Mouse (Mus musculus) erythroblast, embryonic 14.5 days (primary cell): ENCODE measurements at regions not wholly inside any gene's neighbourhood (a gene's known extent, or its start where the extent isn't known, plus 50 kb on each side); places are given as distances from the start of the nearest gene placed in this dataset.
A peak's percentile ranks its signal among the peaks of the same experiment; 100 is the strongest.
"Not testable (repeated sequence)": the region's sequence is repeated elsewhere in the genome, so short reads cannot be mapped to it uniquely, and the experiment has no call there.

ENCODE experiments used
- H3K27me3 ChIP-seq: 2 replicates; pipeline ENCODE4 v1.6.1; 2012; ENCODE audit warnings: inconsistent platforms; ENCODE audit not compliant: control insufficient read depth
- H3K36me3 ChIP-seq: 2 replicates; pipeline ENCODE4 v1.6.1; 2012; ENCODE audit warnings: mild to moderate bottlenecking, inconsistent platforms; ENCODE audit not compliant: control insufficient read depth
- H3K4me1 ChIP-seq: 2 replicates; pipeline ENCODE4 v1.6.1; 2012; ENCODE audit warnings: inconsistent platforms; ENCODE audit not compliant: control insufficient read depth
- H3K4me3 ChIP-seq: replicated peaks from 2 replicates; pipeline ENCODE3; 2012; ENCODE audit warnings: moderate library complexity, mild to moderate bottlenecking, inconsistent platforms
- H3K9me3 ChIP-seq: 2 replicates; pipeline ENCODE4 v1.6.1; 2012; ENCODE audit warnings: low read length, inconsistent platforms, mixed read lengths; ENCODE audit not compliant: control insufficient read depth

- H3K4me3 ChIP-seq, result peak overlapping the region; percentile 61
- H3K27me3 ChIP-seq, H3K36me3 ChIP-seq: not testable (repeated sequence)
Measured at GRCm38 (mm10) chr10:81996742-81997536, 51.0 kb upstream of the Zfp873 start.

More at GRCm38 (mm10) chr10:81996742-81997536, 51.0 kb upstream of the Zfp873 start:
- H3K9me3 ChIP-seq, H3K4me1 ChIP-seq: not testable (repeated sequence)
